ENCODE assay signal across 8 mouse cellular contexts in genomic region chr6:88626912-88627311, GRCm38 (mm10). TPM values are rescaled to one million over a fixed set of nuclear protein-coding genes. Genes with fewer than 3 reads are reported as not detected.
DNase-seq lines count a peak whose midpoint lies in the region; ATAC-seq lines count a peak whose summit lies in the region.

No protein-coding gene starts in this region.

- no peaks in the 10 kb centered on the region for H3K9me3 ChIP-seq in kidney, embryonic 16.5 days (ENCODE audit: low read length)
- no peaks in the 10 kb centered on the region for H3K9me3 ChIP-seq in embryonic facial prominence, embryonic 12.5 days
- no peaks in the 10 kb centered on the region for H3K9me3 ChIP-seq in hindbrain, embryonic 14.5 days (ENCODE audit: control insufficient read depth, low read length)
- H3K9me3 ChIP-seq in midbrain, embryonic 15.5 days, result no peaks in the 10 kb centered on the region

- DNase-seq in kidney, adult 18-20 months, result no peak
- no peak for DNase-seq in hindbrain, embryonic 14.5 days (ENCODE audit: low spot score)
- no peak for DNase-seq in right cerebral cortex, postnatal 36 days (ENCODE audit: low spot score in 2 of 2)
- no peak for DNase-seq in cerebellum, adult 9-11 months
- no peak for DNase-seq in cerebellum, adult 9-10 months

- H3K36me3 ChIP-seq in kidney, embryonic 16.5 days (ENCODE audit: insufficient read depth, low read length), result no peaks in the 10 kb centered on the region
- H3K36me3 ChIP-seq in embryonic facial prominence, embryonic 12.5 days, result no peaks in the 10 kb centered on the region
- no peaks in the 10 kb centered on the region for H3K36me3 ChIP-seq in hindbrain, embryonic 14.5 days (replicated peaks; ENCODE audit: control insufficient read depth, insufficient read depth)
- no peaks in the 10 kb centered on the region for H3K36me3 ChIP-seq in midbrain, embryonic 15.5 days (replicated peaks)

- 9% methylated on average over 11 of the region's 11 CpGs for WGBS in kidney, embryonic 16.5 days
- 25% methylated on average over 11 of the region's 11 CpGs for WGBS in embryonic facial prominence, embryonic 12.5 days
- WGBS in hindbrain, embryonic 14.5 days, result 20% methylated on average over 11 of the region's 11 CpGs
- WGBS in midbrain, embryonic 15.5 days, result 15% methylated on average over 11 of the region's 11 CpGs

- peak overlapping the region; percentile 51 for H3K4me3 ChIP-seq in kidney, embryonic 16.5 days (ENCODE audit: low read length)
- H3K4me3 ChIP-seq in embryonic facial prominence, embryonic 12.5 days, result peak overlapping the region; percentile 51
- H3K4me3 ChIP-seq in hindbrain, embryonic 14.5 days (replicated peaks; ENCODE audit: low read length), result peak overlapping the region; percentile 56
- peak overlapping the region; percentile 55 for H3K4me3 ChIP-seq in midbrain, embryonic 15.5 days

- H3K4me2 ChIP-seq in kidney, embryonic 16.5 days (replicated peaks; ENCODE audit: low read depth, low read length), result peak overlapping the region; percentile 80
- H3K4me2 ChIP-seq in embryonic facial prominence, embryonic 12.5 days (replicated peaks), result peak overlapping the region; percentile 98
- peak overlapping the region; percentile 97 for H3K4me2 ChIP-seq in hindbrain, embryonic 14.5 days (replicated peaks)
- peak overlapping the region; percentile 96 for H3K4me2 ChIP-seq in midbrain, embryonic 15.5 days

- peak overlapping the region; percentile 35; the same call in 1 of the 2 replicates for H3K27ac ChIP-seq in kidney, embryonic 16.5 days (ENCODE audit: low read length)
- no peak overlapping the region for H3K27ac ChIP-seq in embryonic facial prominence, embryonic 12.5 days
- H3K27ac ChIP-seq in hindbrain, embryonic 14.5 days, result peak overlapping the region; percentile 85
- peak overlapping the region; percentile 84 for H3K27ac ChIP-seq in midbrain, embryonic 15.5 days

- H3K27me3 ChIP-seq in kidney, embryonic 16.5 days (ENCODE audit: insufficient read depth, low read length), result no peaks in the 10 kb centered on the region
- 0 out of 2 replicates have a peak, but pooled peaks cover 4% of the 10 kb centered on the region for H3K27me3 ChIP-seq in embryonic facial prominence, embryonic 12.5 days
- no peaks in the 10 kb centered on the region for H3K27me3 ChIP-seq in hindbrain, embryonic 14.5 days (ENCODE audit: control insufficient read depth, insufficient read depth, low read length)
- no peaks in the 10 kb centered on the region for H3K27me3 ChIP-seq in midbrain, embryonic 15.5 days (replicated peaks)

- H3K4me1 ChIP-seq in kidney, embryonic 16.5 days (ENCODE audit: insufficient read depth, low read length), result peaks cover 13% of the 10 kb centered on the region; the same call in 1 of the 2 replicates
- peaks cover 10% of the 10 kb centered on the region; the same call in 1 of the 2 replicates for H3K4me1 ChIP-seq in embryonic facial prominence, embryonic 12.5 days
- H3K4me1 ChIP-seq in hindbrain, embryonic 14.5 days (replicated peaks; ENCODE audit: control insufficient read depth, insufficient read depth, low read length), result peaks cover 8% of the 10 kb centered on the region; the same call in 1 of the 2 replicates
- H3K4me1 ChIP-seq in midbrain, embryonic 15.5 days, result peaks cover 17% of the 10 kb centered on the region

- peak overlapping the region; percentile 67 for H3K9ac ChIP-seq in kidney, embryonic 16.5 days (replicated peaks; ENCODE audit: low read length)
- peak overlapping the region; percentile 57 for H3K9ac ChIP-seq in embryonic facial prominence, embryonic 12.5 days
- H3K9ac ChIP-seq in hindbrain, embryonic 14.5 days, result peak overlapping the region; percentile 66
- peak overlapping the region; percentile 62 for H3K9ac ChIP-seq in midbrain, embryonic 15.5 days

- ATAC-seq in kidney, embryonic 16.5 days (ENCODE audit: low FRiP score, low TSS enrichment), result no peak
- no peak for ATAC-seq in embryonic facial prominence, embryonic 12.5 days (ENCODE audit: insufficient number of reproducible peaks, insufficient read depth, low FRiP score, low TSS enrichment)
- ATAC-seq in hindbrain, embryonic 14.5 days (ENCODE audit: low FRiP score), result peak; percentile 66; the same call in 1 of the 2 replicates
- peak; percentile 55 for ATAC-seq in midbrain, embryonic 15.5 days (replicated peaks)

RNA-seq across cellular contexts. Expression of gene Kbtbd12, which starts 10.8 kb away (rescaled TPM):
- 0.84 TPM in 1 of 2 replicates, not detected in the other for polyA plus RNA-seq in kidney, embryonic 16.5 days (2015; fragmentation: Nextera tagmentation; extraction: Ambion mirVana)
- 0.36 TPM in 1 of 2 replicates, not detected in the other for polyA plus RNA-seq in embryonic facial prominence, embryonic 12.5 days (2016; fragmentation: Nextera tagmentation; extraction: Ambion mirVana)
- 0.62 TPM in 1 of 2 replicates, not detected in the other for polyA plus RNA-seq in hindbrain, embryonic 14.5 days (2014; fragmentation: Nextera tagmentation; extraction: Ambion mirVana)
- polyA plus RNA-seq in midbrain, embryonic 15.5 days (2015; fragmentation: Nextera tagmentation; extraction: Ambion mirVana), result 0.26 and 0.65 TPM in 2 replicates

Comparison
In these comparisons a context has a peak if more than half of its experiments do, and no peak if none do; other contexts are left out.
1. ATAC-seq: peak in hindbrain, embryonic 14.5 days (single experiment) and midbrain, embryonic 15.5 days (single experiment); none in kidney, embryonic 16.5 days (single experiment) and embryonic facial prominence, embryonic 12.5 days (single experiment).
2. Peak in every context shown above with its lines, with median percentiles within 50 percentile points of each other: H3K4me2 ChIP-seq, H3K4me3 ChIP-seq and H3K9ac ChIP-seq.